8 mouse cellular contexts compared by ENCODE assay signal in the genomic region with DNA sequence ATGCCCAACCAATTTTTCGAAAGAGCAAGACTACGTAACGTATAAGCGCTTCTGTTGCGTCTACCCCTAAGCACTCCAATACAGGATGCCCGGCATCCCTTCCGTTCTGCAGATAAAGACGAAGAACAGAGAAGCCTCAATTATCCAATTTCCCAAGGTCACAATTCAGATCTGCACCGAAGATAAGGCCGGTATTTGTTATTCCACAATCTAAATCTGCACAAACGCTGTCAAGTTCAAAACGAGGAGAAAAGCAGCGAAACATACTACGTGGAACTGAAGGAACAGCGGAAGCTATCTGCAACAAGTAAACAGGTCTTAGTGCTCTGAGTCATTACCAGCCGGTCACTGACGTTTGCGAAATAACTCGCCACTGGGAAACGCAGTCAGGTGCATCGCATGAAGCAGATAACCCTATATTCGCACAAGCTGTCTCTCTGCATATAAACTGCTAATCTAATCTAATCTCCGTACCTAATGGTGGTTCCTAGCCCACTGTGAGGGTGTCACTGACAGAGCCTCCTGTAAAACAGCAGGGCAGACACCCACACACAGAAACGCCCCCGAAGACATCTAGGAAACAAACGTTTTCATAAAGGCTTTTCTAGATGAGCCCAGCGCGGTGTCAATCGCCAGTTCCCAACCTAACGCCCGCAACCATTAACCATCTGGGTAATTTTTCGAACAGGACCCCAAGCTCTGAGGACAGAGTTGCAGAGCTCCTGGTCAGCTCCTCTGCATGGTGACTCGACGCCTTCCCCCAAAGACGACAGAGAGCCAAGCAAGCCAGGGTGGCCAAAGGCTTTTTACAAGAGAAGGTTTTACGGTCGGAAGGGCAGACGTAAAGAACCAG. TPM values are rescaled to one million over a fixed set of nuclear protein-coding genes. Genes with fewer than 3 reads are reported as not detected.
DNase-seq lines count a peak whose midpoint lies in the region; ATAC-seq and TF ChIP-seq lines count a peak whose summit lies in the region.

No protein-coding gene starts in this region.

- peak overlapping the region; percentile 81 for H3K9ac ChIP-seq in intestine, embryonic 15.5 days

- ATAC-seq in G1E (ENCODE audit: extremely low read depth, insufficient number of reproducible peaks, low FRiP score, poor library complexity, severe bottlenecking): 0 out of 2 replicates have a peak, but pooled peaks have one; percentile 1
- ATAC-seq in intestine, embryonic 15.5 days: peak; percentile 5; the same call in 1 of the 2 replicates

- H3K9me3 ChIP-seq in G1E (replicated peaks): no peaks in the 10 kb centered on the region
- no peaks in the 10 kb centered on the region for H3K9me3 ChIP-seq in erythroblast, embryonic 14.5 days (ENCODE audit: control insufficient read depth, low read length)
- no peaks in the 10 kb centered on the region for H3K9me3 ChIP-seq in intestine, embryonic 15.5 days

- 22% methylated on average over 38 of the region's 38 CpGs for WGBS in cerebellum, adult 2 months
- WGBS in intestine, embryonic 15.5 days: 21% methylated on average over 38 of the region's 38 CpGs

- peaks cover 4% of the 10 kb centered on the region for H3K36me3 ChIP-seq in G1E (replicated peaks)
- H3K36me3 ChIP-seq in erythroblast, embryonic 14.5 days (ENCODE audit: control insufficient read depth): no peaks in the 10 kb centered on the region; the same call in none of the 2 replicates
- no peaks in the 10 kb centered on the region for H3K36me3 ChIP-seq in intestine, embryonic 15.5 days

- DNase-seq in cerebellum, adult 2 months: peak in 1 of 2 experiments; percentile 27
- no peak for DNase-seq in cerebellum, postnatal 36 days
- no peak for DNase-seq in G1E (ENCODE audit: low spot score)
- DNase-seq in lung, postnatal 36 days: peak; percentile 61
- DNase-seq in spleen, postnatal 36 days (ENCODE audit: low spot score in 2 of 2): peak; percentile 10 to 21
- no peak for DNase-seq in embryo, embryonic 11 days

- H3K27ac ChIP-seq in cerebellum, adult 2 months (ENCODE audit: insufficient read depth, low read length): peak overlapping the region; percentile 15; the same call in 1 of the 2 replicates
- H3K27ac ChIP-seq in intestine, embryonic 15.5 days: peak overlapping the region; percentile 68

- no peak for TF ChIP-seq POLR2A in cerebellum, adult 2 months (IDR thresholded peaks at IDR 0.05; ENCODE audit: borderline replicate concordance, insufficient read depth, low read length)

- peak overlapping the region; percentile 68 for H3K4me2 ChIP-seq in intestine, embryonic 15.5 days (replicated peaks)

- H3K4me1 ChIP-seq in cerebellum, adult 2 months (ENCODE audit: control insufficient read depth, insufficient read depth, low read length): peaks cover 9% of the 10 kb centered on the region; the same call in 1 of the 2 replicates
- H3K4me1 ChIP-seq in G1E (ENCODE audit: insufficient read depth, low read depth, low read length): peaks cover 60% of the 10 kb centered on the region
- peaks cover 62% of the 10 kb centered on the region for H3K4me1 ChIP-seq in erythroblast, embryonic 14.5 days (ENCODE audit: control insufficient read depth)
- H3K4me1 ChIP-seq in intestine, embryonic 15.5 days (replicated peaks): peaks cover 6% of the 10 kb centered on the region; the same call in 1 of the 2 replicates

- no peak for TF ChIP-seq CTCF in cerebellum, adult 2 months (IDR thresholded peaks at IDR 0.05; ENCODE audit: borderline replicate concordance, insufficient read depth, low read depth, low read length)
- no peak for TF ChIP-seq CTCF in G1E (IDR thresholded peaks at IDR 0.05; ENCODE audit: low read depth, low read length)

- peak overlapping the region; percentile 62 for H3K4me3 ChIP-seq in cerebellum, adult 2 months (replicated peaks; ENCODE audit: insufficient read depth, low read depth, low read length)
- peak overlapping the region; percentile 94 for H3K4me3 ChIP-seq in G1E (ENCODE audit: low read depth, low read length)
- H3K4me3 ChIP-seq in erythroblast, embryonic 14.5 days (replicated peaks): peak overlapping the region; percentile 89
- peak overlapping the region; percentile 96 for H3K4me3 ChIP-seq in intestine, embryonic 15.5 days (replicated peaks)

- H3K27me3 ChIP-seq in cerebellum, adult 2 months (ENCODE audit: control insufficient read depth, insufficient read depth, low read length): no peaks in the 10 kb centered on the region
- no peaks in the 10 kb centered on the region for H3K27me3 ChIP-seq in G1E (ENCODE audit: insufficient read depth, low read length)
- no peaks in the 10 kb centered on the region; the same call in 1 of the 2 replicates for H3K27me3 ChIP-seq in erythroblast, embryonic 14.5 days (ENCODE audit: control insufficient read depth)
- no peaks in the 10 kb centered on the region for H3K27me3 ChIP-seq in intestine, embryonic 15.5 days (replicated peaks)

RNA-seq across cellular contexts. Expression of gene Tbc1d15, which starts 0.8 kb away (rescaled TPM):
- 40.8 and 41.8 TPM in 2 replicates for polyA plus RNA-seq in cerebellum, adult 2 months (2012; rRNA removed)
- total RNA-seq in G1E (2014; fragmentation: Nextera tagmentation) (92.4 and 105 TPM in 2 replicates), G1E (2017) (33.1 and 38.1 TPM in 2 replicates)
- polyA plus RNA-seq in G1E (2012): 2.1 and 2.8 TPM in 2 replicates
- 0.24 and 0.50 TPM in 2 replicates for polyA plus RNA-seq in erythroblast, embryonic 14.5 days (2012)
- polyA plus RNA-seq in intestine, embryonic 15.5 days (2015; fragmentation: Nextera tagmentation; extraction: Ambion mirVana): 57.7 and 66.6 TPM in 2 replicates

Comparison
In these comparisons a context has a peak if more than half of its experiments do, and no peak if none do; other contexts are left out.
1. DNase-seq: peak in lung, postnatal 36 days (single experiment) and spleen, postnatal 36 days (2 of 2); none in cerebellum, postnatal 36 days (0 of 2), G1E (single experiment) and embryo, embryonic 11 days (single experiment).
2. RNA of gene Tbc1d15, which starts 0.8 kb away (polyA plus RNA-seq): 57.7 to 66.6 TPM in intestine, embryonic 15.5 days and 40.8 to 41.8 TPM in cerebellum, adult 2 months; 2.1 to 2.8 TPM in G1E and 0.24 to 0.50 TPM in erythroblast, embryonic 14.5 days; every median in the first group is over 10 times any median in the second.
3. Peak in every context shown above with its lines, with median percentiles within 50 percentile points of each other: H3K4me3 ChIP-seq.